Mouse (Mus musculus): ENCODE data around the gene Pvalb. TPM values are rescaled to one million over a fixed set of nuclear protein-coding genes. Genes with fewer than 3 reads are reported as not detected.

Gene Pvalb
- total and polyA plus RNA-seq, 3 experiments = not detected

- no peaks in the 10 kb centered on the region for H3K36me3 ChIP-seq (ENCODE audit: control insufficient read depth in 1 of 2, insufficient read depth in 2 of 2, low read length in 2 of 2)
- no peaks in the 10 kb centered on the region for H3K79me2 ChIP-seq (ENCODE audit: control insufficient read depth, insufficient read depth, low read length, poor library complexity)
- no peak for DNase-seq (ENCODE audit: low read depth, low spot score)
- H3K9ac ChIP-seq (ENCODE audit: control insufficient read depth, low read depth, low read length, poor library complexity, severe bottlenecking) = no peak overlapping the region
- H3K27ac ChIP-seq (ENCODE audit: control insufficient read depth, low read depth, low read length) = no peak overlapping the region
- no peak overlapping the region for H3K4me3 ChIP-seq (ENCODE audit: control insufficient read depth in 1 of 2, insufficient read depth in 1 of 2, low read depth in 2 of 2, low read length in 2 of 2)
- peaks cover 0 to 7% of the 10 kb centered on the region in 2 experiments; a peak in 2 of 4 replicates for H3K4me1 ChIP-seq (ENCODE audit: control insufficient read depth in 1 of 2, insufficient read depth in 2 of 2, low read length in 2 of 2)
- no peak for TF ChIP-seq BHLHE40 (IDR thresholded peaks at IDR 0.05; ENCODE audit: borderline replicate concordance, low read depth, low read length)
- TF ChIP-seq CHD2 (IDR thresholded peaks at IDR 0.05; ENCODE audit: low read length) = no peak
- no peaks in the 10 kb centered on the region for H3K9me3 ChIP-seq (replicated peaks; ENCODE audit: insufficient read depth, low read length)
- no peaks in the 10 kb centered on the region for H3K27me3 ChIP-seq (ENCODE audit: control insufficient read depth in 1 of 2, insufficient read depth in 2 of 2, low read length in 2 of 2)
Observed at GRCm38 (mm10) chr15:78246143-78247116, 40.2 kb upstream of the Pvalb start.

GRCm38 (mm10) chr15:78244695-78245492 is 38.7 kb upstream of the Pvalb start, which contains the start of gene Ncf4:
TSS of gene Ncf4 (plus strand) at chr15:78244801.
- Histone ChIP-seq H3K36me3 (ENCODE audit: control insufficient read depth in 1 of 2, insufficient read depth in 2 of 2, low read length in 2 of 2) (no peaks in the 10 kb centered on the region), H3K79me2 (ENCODE audit: control insufficient read depth, insufficient read depth, low read length, poor library complexity) (no peaks in the 10 kb centered on the region), H3K4me1 (ENCODE audit: control insufficient read depth in 1 of 2, insufficient read depth in 2 of 2, low read length in 2 of 2) (peaks cover 0 to 7% of the 10 kb centered on the region in 2 experiments; a peak in 2 of 4 replicates), H3K4me3 (ENCODE audit: control insufficient read depth in 1 of 2, insufficient read depth in 1 of 2, low read depth in 2 of 2, low read length in 2 of 2) (peak within 1 kb of the TSS; percentile 11 to 21; a peak in 2 of 4 replicates), H3K27ac (ENCODE audit: control insufficient read depth, low read depth, low read length) (0 out of 2 replicates have a peak within 1 kb of the TSS, but pooled peaks have one; percentile 2), H3K9me3 (replicated peaks; ENCODE audit: insufficient read depth, low read length) (no peaks in the 10 kb centered on the region), H3K9ac (ENCODE audit: control insufficient read depth, low read depth, low read length, poor library complexity, severe bottlenecking) (peak within 1 kb of the TSS; percentile 27), H3K27me3 (ENCODE audit: control insufficient read depth in 1 of 2, insufficient read depth in 2 of 2, low read length in 2 of 2) (no peaks in the 10 kb centered on the region)
- DNase-seq (ENCODE audit: low read depth, low spot score) = peak; percentile 39
- TF ChIP-seq CHD2 (IDR thresholded peaks at IDR 0.05; ENCODE audit: low read length) = no peak
- TF ChIP-seq HCFC1 (IDR thresholded peaks at IDR 0.05; ENCODE audit: low read depth, low read length) = no peak
- TF ChIP-seq RAD21 (IDR thresholded peaks at IDR 0.05; ENCODE audit: low read depth, low read length) = no peak
- 0 out of 2 replicates have a peak, but pooled peaks have one; percentile 9 for TF ChIP-seq NRF1 (IDR thresholded peaks at IDR 0.05; ENCODE audit: insufficient read depth, low read depth, low read length, poor library complexity, severe bottlenecking)
- TF ChIP-seq MYC (IDR thresholded peaks at IDR 0.05; ENCODE audit: low read depth, low read length) = no peak
- no peak for TF ChIP-seq ZMIZ1 (IDR thresholded peaks at IDR 0.05; ENCODE audit: low read depth, low read length)
- TF ChIP-seq CHD1 (IDR thresholded peaks at IDR 0.05; ENCODE audit: low read depth, low read length) = no peak

DNA sequence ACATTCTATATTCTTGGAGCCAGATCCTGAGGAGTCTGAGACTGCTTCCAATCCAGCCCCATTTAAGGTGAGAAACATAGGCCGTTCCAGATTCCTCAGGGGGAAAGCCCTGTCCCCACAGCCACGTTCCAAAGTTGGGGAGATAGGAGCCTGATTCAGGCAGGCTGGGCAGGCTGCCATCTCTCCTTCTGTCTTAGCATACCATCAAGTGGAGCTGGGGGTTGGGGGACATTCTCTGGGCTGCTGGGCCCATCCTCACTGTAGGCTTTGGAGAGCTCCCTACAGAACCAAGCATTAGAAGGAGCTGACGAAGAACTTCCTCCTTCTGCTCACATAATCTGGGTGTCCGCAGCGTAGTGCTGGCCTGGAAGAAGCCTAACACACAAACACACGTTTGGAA is 37.6 kb upstream of the Pvalb start:
- TF ChIP-seq ZMIZ1 (IDR thresholded peaks at IDR 0.05; ENCODE audit: low read depth, low read length) = no peak
- TF ChIP-seq MXI1 (IDR thresholded peaks at IDR 0.05; ENCODE audit: low read depth, low read length) = no peak
- Histone ChIP-seq H3K4me1 (ENCODE audit: control insufficient read depth in 1 of 2, insufficient read depth in 2 of 2, low read length in 2 of 2) (peaks cover 0 to 7% of the 10 kb centered on the region in 2 experiments; a peak in 2 of 4 replicates), H3K27ac (ENCODE audit: control insufficient read depth, low read depth, low read length) (no peak overlapping the region), H3K9me3 (replicated peaks; ENCODE audit: insufficient read depth, low read length) (no peaks in the 10 kb centered on the region), H3K79me2 (ENCODE audit: control insufficient read depth, insufficient read depth, low read length, poor library complexity) (no peaks in the 10 kb centered on the region), H3K4me3 (ENCODE audit: control insufficient read depth in 1 of 2, insufficient read depth in 1 of 2, low read depth in 2 of 2, low read length in 2 of 2) (no peak overlapping the region), H3K9ac (ENCODE audit: control insufficient read depth, low read depth, low read length, poor library complexity, severe bottlenecking) (peak overlapping the region; percentile 17; the same call in 1 of the 2 replicates), H3K36me3 (ENCODE audit: control insufficient read depth in 1 of 2, insufficient read depth in 2 of 2, low read length in 2 of 2) (no peaks in the 10 kb centered on the region), H3K27me3 (ENCODE audit: control insufficient read depth in 1 of 2, insufficient read depth in 2 of 2, low read length in 2 of 2) (no peaks in the 10 kb centered on the region)
- peak; percentile 22 for DNase-seq (ENCODE audit: low read depth, low spot score)

Data from MEL (cell line).